Mouse (Mus musculus) limb, embryonic 12.5 days (tissue): Measurements from ENCODE around the gene Ctag2. TPM values are rescaled to one million over a fixed set of nuclear protein-coding genes. Genes with fewer than 3 reads are reported as not detected.

Experiments
- ATAC-seq: fragments of 200-750 bp; cut with Nextera tagmentation; 2 replicates; pipeline ENCODE4 v1.8.0; 2017; ENCODE audit warnings: low read depth, moderate TSS enrichment; ENCODE audit not compliant: insufficient number of reproducible peaks, insufficient read depth, low FRiP score, low TSS enrichment
- H3K27ac ChIP-seq: fragments of 300-500 bp; sonication (generic); 2 replicates; pipeline ENCODE4 v1.5.1; 2016; ENCODE audit warnings: mild to moderate bottlenecking, moderate library complexity
- H3K27me3 ChIP-seq: fragments of 300-500 bp; sonication (generic); 2 replicates; pipeline ENCODE4 v1.6.1; 2016; ENCODE audit warnings: mild to moderate bottlenecking, moderate library complexity
- H3K36me3 ChIP-seq: fragments of 300-500 bp; sonication (generic); 2 replicates; pipeline ENCODE4 v1.6.1; 2016; ENCODE audit warnings: mild to moderate bottlenecking, moderate library complexity
- H3K4me1 ChIP-seq: fragments of 300-500 bp; sonication (generic); replicated peaks from 2 replicates; pipeline ENCODE4 v1.6.1; 2016
- H3K4me2 ChIP-seq: fragments of 300-500 bp; sonication (generic); 2 replicates; pipeline ENCODE4 v1.6.1; 2016; ENCODE audit warnings: mild to moderate bottlenecking, moderate library complexity
- H3K4me3 ChIP-seq: fragments of 300-500 bp; sonication (generic); replicated peaks from 2 replicates; pipeline ENCODE4 v1.5.1; 2016; ENCODE audit warnings: mild to moderate bottlenecking
- H3K9ac ChIP-seq: fragments of 300-500 bp; sonication (generic); replicated peaks from 2 replicates; pipeline ENCODE4 v1.6.1; 2016; ENCODE audit warnings: mild to moderate bottlenecking, moderate library complexity
- H3K9me3 ChIP-seq: fragments of 300-500 bp; sonication (generic); 2 replicates; pipeline ENCODE4 v1.6.1; 2016; ENCODE audit warnings: mild to moderate bottlenecking, moderate library complexity
- WGBS: fragments of 180-500 bp; shearing (Covaris S2); methylation state at CpG from one replicate; pipeline ENCODE4 v1.1.7; 2016; 5-methylcytosine and 5-hydroxymethylcytosine counted together
- polyA plus RNA-seq: library from polyadenylated mRNA; unstranded; fragments of >200 nt; fragmentation: Nextera tagmentation; extraction: Ambion mirVana; gene quantifications from 2 replicates; pipeline ENCODE4 v1.2.1, GENCODE M21; 2016

Gene Ctag2
- polyA plus RNA-seq: not detected in 2 replicates

DNA sequence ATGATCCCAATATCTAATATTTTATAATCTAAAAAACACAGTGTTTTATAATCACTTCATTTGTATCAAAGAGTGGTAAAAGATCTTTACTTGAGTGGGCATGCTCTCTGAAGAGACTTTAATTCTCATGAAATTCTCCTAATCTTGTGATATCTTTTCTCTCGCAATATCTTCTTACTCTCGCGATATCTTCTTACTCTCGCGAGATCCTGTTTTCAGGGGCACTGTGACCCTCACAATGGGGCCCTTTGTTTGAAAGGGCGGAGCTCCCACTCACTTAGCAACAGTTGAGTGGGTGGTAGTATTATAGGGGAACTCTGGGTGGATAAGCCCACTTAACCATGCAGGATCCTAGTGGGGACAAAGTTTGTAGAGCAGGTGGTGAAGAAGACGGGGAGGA lies at the start of gene Ctag2:
Ctag2 (plus strand) TSS at position 301 of the 400 bp plus-strand sequence.
- ATAC-seq: no peak
- WGBS: 90% methylated on average over 7 of the region's 7 CpGs

More for the DNA sequence above, at the start of gene Ctag2:
- Histone ChIP-seq H3K27me3 (no peaks in the 10 kb centered on the region), H3K4me3 (no peak within 1 kb of the TSS), H3K4me2 (no peak within 1 kb of the TSS), H3K27ac (no peak within 1 kb of the TSS), H3K36me3 (no peaks in the 10 kb centered on the region), H3K9ac (no peak within 1 kb of the TSS), H3K4me1 (no peaks in the 10 kb centered on the region), H3K9me3 (no peaks in the 10 kb centered on the region)
